Mouse (Mus musculus) T-helper 1 cell (primary cell): ENCODE measurements at regions not wholly inside any gene's neighbourhood (a gene's known extent, or its start where the extent isn't known, plus 50 kb on each side); places are given as distances from the start of the nearest gene placed in this dataset.

Experiments
- in situ Hi-C: fragments of 300-600 bp; cut with MboI, MseI; formaldehyde crosslinking; loops from one replicate; pipeline ENCODE4 v1.15.1; 2025; ENCODE audit warnings: high pct_unique_total_duplicates

- in situ Hi-C loops = no loop called here
Measured at GRCm38 (mm10) chr3:130978986-130979642, 131.2 kb upstream of the Lef1 start.

DNA sequence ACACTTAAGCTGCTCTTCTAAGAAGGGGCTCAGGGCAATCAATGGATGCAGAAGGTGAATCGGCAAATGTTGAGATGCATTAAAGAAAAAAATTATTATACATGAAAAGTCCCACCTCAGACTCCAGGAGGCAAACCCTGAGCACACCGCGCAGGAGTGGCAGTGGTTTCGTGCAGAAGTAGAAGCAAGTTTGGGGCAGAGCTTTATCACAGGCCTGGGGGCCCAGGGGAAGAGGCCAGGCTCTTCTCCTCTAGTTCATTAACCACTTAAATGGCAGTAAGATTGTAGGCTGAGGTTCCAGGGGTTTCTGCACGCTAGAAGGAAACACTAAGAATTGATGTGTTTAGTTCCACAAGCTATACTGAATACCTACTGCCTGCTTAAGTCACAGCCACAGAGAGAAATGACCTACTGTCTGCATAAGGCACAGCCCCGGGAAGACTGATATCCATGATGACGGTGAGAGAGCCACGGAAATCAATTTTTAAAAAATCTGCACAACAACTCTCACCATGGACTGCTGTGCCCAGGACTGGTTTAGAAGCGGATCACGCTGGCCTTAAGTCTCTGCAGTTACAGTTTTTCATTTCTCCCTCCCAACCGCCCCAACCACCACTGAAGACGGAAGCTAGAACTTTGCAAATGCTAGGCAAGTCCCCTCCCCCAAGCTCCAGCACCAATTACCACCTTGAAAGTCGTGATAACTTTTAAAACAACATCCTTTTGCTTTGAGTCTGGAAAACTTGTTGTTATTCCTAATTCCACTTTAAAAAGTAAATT is 132.2 kb upstream of the Lef1 start:
- in situ Hi-C loops = no loop called here

DNA sequence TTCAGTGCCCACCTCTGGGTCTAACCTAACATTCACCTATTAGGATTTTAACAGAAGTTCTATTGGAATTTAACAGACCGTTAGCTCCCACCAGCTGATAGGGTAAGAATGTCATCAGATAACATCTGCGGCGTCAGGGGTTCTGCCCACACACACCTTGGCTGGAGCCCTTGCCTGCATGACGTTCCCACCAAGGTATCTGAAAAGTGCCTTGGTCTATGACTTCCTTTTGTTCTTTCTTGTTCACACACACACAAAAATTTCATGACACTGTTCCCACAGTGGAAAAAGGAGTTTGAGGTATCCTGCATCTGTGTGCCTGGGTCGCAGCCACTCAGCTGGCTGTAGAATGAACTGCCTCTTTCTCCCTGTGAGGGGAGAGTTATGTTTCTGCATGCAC is 134.1 kb upstream of the Lef1 start:
- in situ Hi-C loops = no loop called here

GRCm38 (mm10) chr3:130975291-130975690 is 135.0 kb upstream of the Lef1 start:
- in situ Hi-C loops = no loop called here

DNA sequence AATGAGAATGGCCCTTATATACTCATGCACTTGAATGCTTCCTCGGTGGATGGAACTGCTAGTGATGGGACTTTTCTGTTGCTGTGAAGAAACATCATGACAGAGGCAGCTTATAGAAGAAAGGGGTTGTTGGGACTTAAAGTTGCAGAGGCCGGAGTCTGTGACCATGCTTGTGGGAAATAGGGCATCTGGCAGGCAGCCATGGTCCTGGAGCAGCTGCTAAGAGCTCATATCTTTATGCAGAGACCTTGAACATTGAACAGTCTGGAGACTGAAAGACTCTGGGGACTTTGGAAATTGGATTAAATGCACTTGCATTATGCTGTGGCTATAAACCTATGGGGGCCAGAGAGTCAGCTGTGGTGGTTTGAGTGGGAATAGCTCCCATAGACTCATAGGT is 138.1 kb upstream of the Lef1 start:
- in situ Hi-C loops = no loop called here

DNA sequence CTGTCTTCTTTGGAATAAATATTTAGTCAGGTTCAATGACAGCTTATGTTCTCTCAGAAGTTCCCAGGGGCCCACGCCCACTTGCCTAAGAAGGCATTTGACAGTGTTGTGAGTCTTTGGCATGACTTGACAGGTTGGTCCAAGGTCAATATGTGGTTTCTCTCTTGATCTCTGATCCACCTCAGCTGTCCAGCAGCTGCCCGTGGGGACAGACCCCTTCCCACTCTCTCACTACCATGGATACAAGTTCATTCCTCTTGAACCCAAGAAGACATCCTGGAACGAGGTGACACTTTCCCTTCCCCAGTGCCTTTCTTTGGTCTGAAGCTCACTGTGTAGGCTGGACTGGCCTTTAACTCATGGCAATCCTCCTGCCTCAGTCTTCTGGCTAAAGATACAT is 145.0 kb upstream of the Lef1 start:
- in situ Hi-C loops = no loop called here

DNA sequence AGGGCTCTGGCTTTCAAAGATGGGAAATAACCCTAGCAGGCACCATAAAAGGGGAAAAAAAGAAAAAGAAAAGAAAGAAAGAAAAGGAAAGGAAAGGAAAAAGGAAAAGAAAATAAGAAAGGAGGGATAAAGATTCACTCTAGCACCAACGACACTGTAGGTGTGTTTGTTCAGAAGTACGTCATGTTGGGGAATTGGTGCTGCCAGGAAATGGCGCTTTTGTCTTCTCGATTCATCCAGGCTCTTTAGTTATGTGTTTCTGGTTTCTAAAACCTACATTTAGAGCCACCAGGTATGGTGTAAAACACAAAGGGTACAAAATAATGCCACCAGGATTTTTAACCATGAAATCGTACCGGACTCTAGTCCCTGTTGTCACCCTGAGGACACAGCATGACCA is 146.2 kb upstream of the Lef1 start:
- in situ Hi-C loops = no loop called here

GRCm38 (mm10) chr3:130963625-130964024 is 146.6 kb upstream of the Lef1 start:
- in situ Hi-C loops = no loop called here

DNA sequence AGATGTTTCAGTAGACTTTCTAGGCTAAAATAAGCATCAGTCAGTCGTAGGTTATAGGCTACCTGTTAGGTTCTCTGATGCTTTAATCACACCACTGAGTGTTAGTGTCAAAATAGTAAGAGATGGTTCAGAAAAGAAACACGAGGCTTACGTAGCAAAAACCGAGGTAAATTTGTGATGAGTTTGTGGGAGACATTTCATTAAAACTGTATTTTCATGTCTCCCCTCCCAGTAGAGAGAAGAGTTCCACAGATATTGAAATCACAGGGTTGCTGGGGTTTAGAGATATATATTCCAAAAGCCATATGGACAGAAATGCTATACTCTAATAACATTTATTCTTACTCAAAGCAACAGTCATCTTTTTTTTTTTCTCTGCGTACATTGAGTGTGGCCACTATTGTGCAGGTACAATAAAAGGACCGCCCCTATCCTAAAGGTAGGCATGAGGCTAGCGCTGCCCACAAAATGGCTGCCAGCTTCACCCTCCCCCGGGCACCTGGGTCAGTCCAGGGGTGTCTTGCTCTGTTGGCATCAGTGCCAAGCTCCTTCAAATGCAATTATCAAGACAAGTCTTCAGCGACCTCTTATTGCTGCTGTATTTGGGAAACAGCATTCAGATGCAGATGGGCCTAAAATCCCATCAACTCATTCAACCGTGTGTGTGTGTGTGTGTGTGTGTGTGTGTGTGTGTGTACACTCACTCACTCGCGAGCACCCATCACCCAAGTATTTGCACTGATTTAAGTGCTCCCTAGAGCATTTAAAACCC is 147.4 kb upstream of the Lef1 start:
- in situ Hi-C loops = no loop called here

DNA sequence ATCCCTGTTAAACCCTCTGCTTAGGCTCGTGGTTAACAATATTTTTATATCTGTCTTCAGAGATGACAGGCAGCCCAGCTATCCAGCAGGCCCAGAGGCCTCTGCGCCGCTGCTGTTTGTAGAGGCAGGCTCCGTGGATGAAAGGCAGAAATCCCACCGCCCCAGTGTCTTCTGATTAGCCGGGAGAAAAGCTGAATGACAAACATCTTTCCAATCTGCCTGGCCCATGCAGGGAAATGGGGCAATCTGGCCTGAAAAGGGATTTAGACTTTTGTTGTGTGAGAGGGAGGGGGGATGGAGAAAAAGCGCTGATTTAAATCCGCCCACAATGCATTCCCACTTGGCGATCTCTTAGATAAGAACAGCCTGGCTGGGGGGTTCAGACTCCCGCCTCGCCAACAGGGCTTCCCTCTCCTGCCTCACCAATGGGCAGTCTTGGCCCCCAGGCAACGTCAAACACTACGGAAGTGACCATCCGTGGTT is 148.1 kb upstream of the Lef1 start:
- in situ Hi-C loops = no loop called here

DNA sequence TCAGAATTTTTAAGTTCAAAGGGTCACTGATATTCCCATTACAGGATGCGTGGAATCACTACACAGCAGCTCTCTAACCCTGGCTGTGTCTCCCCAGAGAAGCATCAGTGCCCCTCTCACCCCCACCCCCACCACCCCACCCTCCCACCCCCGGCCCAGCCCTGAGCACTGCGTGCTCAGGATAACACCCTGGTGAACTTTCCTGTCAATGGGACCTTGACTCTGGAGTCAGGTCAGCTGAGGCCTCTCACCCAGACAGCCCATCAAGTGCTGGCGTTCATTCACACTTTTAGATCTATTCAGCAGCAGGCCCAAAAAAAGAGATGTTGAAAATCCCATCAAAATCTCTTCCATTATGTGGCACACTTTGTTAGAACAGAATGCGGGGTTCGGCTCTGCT is 148.6 kb upstream of the Lef1 start:
- in situ Hi-C loops = no loop called here

GRCm38 (mm10) chr3:130955958-130956357 is 154.3 kb upstream of the Lef1 start:
- in situ Hi-C loops = no loop called here

- in situ Hi-C loops = no loop called here
Measured at GRCm38 (mm10) chr3:130951381-130951780, 158.9 kb upstream of the Lef1 start.

- in situ Hi-C loops = no loop called here
Measured at GRCm38 (mm10) chr3:130950872-130951271, 159.4 kb upstream of the Lef1 start.

- in situ Hi-C loops = no loop called here
Measured at GRCm38 (mm10) chr3:130947880-130948279, 162.4 kb upstream of the Lef1 start.

- in situ Hi-C loops = no loop called here
Measured at GRCm38 (mm10) chr3:130947277-130947606, 163.0 kb upstream of the Lef1 start.

GRCm38 (mm10) chr3:130946576-130947276 is 163.5 kb upstream of the Lef1 start:
- in situ Hi-C loops = no loop called here

- in situ Hi-C loops = no loop called here
Measured at GRCm38 (mm10) chr3:130945861-130946449, 164.3 kb upstream of the Lef1 start.

GRCm38 (mm10) chr3:130945396-130945795 is 164.9 kb upstream of the Lef1 start:
- in situ Hi-C loops = no loop called here

GRCm38 (mm10) chr3:130944241-130944640 is 166.0 kb upstream of the Lef1 start:
- in situ Hi-C loops = no loop called here

GRCm38 (mm10) chr3:130942947-130943630 is 167.2 kb upstream of the Lef1 start:
- in situ Hi-C loops = no loop called here
